Mouse (Mus musculus) adrenal gland, postnatal 0 days (tissue): ENCODE measurements around the gene Cabp2. TPM values are rescaled to one million over a fixed set of nuclear protein-coding genes. Genes with fewer than 3 reads are reported as not detected.

Experiments
- polyA plus RNA-seq: library from polyadenylated mRNA; unstranded; fragments of >200 nt; fragmentation: Nextera tagmentation; extraction: Ambion mirVana; gene quantifications from 2 replicates; pipeline ENCODE4 v1.2.1, GENCODE M21; 2015

Gene Cabp2
- polyA plus RNA-seq, result not detected in 2 replicates

DNA sequence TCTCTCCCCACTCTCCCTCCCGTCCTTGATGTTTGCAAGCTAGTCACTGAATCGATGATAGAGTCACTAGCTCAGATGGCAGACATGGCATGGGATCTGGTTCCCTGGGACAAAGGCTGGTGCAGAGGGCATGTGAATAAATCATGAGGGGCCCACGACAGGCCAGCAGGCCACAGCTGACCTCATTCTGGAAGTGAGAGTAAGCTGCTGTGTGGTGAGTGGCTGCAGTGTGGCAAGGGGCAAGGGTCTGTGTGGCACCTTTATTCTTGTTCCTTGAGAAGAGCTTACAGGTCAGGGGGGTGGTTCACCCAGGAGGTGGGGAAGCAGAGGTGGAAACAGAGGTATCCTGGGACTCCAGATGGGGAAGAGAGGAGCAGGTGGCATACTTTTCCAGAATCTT is at the start of gene Cabp2:
Gene Cabp2, plus strand, starts transcription at position 185 of the 400 bp plus-strand sequence.

DNA sequence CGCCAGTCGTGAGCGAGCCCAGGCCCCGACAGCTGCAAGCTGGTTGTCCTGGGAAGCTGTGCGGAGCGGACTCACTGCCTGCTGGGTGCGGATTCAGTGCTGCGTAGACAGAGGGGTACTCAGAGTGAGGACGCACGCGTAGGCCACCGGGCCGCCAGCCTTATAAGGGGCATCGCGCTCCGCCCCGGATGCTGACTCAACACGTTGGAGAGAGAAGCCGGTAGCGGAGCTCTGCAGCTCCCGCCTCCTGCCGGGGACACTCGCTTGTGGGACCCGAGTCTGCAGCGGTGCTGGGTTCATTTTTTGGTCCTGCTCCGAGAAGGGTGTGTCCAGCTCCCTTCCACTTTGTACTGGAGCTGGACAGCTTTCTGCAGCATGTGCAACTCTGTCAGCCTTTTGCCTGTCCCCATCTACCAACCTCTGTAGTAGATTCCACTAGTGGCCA is 43.6 kb upstream of the Cabp2 start, which contains the start of gene Gstp1:
Gene Gstp1, minus strand, starts transcription at position 198 of the 445 bp plus-strand sequence.

DNA sequence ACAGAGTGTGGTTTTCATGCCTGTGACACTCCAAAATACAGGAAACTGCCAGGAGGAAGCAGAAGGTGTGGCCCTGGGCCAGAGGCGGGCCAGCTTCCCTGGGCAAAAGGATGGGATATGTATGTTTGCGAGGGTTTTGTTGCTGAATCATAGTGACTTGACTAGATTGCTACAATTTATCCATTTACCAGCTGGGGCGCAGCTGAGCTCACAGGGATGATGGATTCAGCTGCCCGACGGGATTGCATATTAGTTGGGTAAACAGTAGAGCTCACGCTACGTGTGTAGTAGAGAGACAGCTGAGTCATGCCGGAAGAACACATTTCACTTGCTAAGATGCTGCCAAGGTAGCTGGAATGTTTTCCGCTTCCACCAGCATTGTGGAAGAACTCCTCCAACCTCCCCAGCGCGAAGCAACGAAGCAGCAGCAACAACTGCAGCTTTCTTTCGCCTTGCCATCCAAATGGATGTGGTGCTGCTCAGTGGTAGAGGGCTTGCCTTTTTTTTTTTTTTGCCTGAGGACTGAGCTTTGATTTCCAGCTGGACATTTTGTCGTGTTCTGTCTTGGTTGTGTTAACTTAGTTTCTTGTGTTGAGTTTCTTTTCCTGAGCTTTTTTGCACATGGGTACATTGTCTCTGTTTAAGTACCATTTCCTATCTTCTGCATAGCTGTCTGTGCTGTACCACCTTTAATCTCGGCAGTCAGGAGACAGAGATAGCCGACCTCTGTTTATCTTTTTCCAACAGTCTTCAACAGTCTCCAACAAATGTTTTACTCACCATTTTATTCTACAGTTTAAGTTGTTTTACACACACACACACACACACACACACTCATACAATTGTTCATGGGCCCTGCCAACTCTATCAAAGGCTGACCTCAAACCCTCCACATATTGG is 35.2 kb upstream of the Cabp2 start, which contains the start of gene Gstp2:
Gene Gstp2, minus strand, starts transcription at position 58 of the 900 bp plus-strand sequence.

DNA sequence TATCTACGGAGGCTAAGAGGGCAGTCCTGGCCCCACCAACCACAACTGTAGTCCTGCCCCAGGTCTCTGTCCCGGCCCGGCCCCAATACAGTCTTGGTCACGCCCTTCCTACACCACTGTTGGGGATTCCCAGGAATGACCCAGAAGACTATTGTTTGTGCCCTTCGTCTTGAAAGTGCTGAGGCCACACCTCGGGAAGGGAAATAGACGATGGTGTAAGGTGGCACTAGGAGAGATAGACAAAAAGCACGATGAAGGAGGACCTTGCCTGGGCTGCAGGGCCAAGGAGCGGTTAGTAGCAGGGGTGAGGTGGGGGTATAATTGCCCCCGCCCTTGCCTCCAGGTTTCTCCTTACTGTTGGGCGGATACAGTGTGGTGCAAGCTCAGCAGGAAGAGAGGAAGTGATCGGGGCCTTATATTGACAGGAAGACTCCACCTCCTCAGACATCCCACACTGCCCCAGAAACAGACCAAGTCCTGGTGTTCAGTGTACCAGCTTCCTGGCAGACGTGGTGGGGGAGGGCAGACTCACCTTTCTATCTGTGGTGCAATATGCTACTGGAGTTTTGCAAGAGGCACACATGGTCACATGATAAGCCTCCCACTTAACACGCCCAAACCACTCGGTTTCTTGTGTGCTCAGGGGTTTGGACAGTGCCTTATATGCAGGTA is 22.2 kb upstream of the Cabp2 start, which contains the start of gene Gstp3:
Gene Gstp3, minus strand, starts transcription at position 501 of the 672 bp plus-strand sequence.

DNA sequence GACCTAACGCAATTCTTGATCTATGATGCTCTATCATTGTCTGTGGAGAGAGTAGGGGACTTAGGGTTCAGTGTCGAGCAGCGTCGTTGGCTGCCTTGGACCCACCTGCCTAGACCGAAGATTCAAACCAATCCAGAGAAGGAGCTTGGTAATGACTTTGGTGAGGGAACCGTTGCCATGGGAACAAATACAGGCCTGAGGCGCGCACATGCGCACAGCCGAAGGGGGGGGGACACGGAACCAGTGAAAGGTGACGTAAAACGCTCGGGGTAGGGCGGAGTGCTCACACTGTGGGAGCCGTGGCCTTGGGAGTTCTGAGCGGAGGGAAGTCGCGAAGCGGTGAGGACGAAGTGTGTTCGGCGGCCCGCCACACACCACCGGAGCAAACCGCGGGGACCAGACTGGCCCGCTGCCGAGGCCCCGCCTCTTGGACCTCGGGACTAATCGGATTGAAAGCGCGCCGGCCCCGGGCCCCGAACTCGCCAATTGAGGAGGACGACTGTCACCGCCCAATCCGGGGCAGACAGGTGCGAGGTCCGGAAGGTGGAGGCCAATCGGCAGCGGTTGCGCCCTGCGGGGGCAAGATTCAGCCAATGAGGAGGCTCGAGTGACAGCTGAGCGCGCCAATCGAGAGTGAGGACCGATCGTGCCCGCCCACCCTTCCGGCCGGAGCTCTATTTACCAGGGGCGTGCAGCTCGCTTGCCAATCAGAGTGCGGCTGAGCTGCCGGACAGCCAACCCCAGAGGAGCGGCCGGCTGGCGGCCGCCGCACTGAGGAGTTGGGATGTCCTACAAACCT is 15.5 kb downstream of the Cabp2 start, which contains the start of gene Cdk2ap2:
Gene Cdk2ap2, plus strand, starts transcription at position 541 of the 799 bp plus-strand sequence.

DNA sequence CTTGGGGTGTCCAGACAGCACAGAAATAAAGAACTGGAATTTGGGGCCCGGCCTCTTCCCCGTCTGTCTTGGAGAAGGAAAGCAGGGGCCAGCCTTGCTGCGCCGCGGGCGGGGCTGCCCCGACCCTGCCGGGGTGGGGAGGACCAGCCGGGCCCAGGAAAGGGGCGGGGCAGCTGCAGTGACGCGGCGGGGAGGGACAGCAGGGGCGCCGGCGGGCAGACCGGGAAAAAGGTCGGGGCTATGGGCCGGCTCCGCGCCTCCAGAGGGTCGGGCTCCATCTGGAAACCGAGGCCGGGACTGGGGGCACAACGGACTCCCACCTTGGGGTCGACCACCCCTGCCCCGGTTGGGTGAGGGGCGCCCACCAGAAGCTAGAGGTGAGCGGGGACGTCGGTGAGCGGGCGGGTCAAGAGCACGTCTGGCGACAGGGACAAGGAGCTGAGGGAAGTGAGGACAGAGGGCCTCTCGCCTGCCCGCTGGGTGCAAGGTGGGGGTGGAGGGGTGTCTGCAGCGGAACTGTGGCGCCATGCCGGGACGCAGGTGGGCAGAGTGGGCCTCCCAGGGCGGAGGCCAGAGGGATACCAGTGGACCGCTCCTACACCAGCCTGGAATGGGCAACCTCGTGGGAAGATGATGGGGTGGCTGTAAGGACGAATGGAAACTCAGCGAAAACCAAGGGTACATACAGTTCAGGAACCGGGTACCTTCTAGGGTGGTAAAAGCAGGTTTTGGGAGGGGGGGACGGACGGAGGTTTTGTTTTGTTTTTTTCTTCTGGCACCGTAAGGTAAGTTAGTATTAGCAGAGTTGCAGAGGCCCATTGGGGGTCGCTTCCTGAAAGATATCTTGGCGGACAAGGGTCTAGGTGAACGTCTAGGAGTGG is 18.7 kb downstream of the Cabp2 start, which contains the start of gene Pitpnm1:
Gene Pitpnm1, plus strand, starts transcription at position 162 of the 881 bp plus-strand sequence.

DNA sequence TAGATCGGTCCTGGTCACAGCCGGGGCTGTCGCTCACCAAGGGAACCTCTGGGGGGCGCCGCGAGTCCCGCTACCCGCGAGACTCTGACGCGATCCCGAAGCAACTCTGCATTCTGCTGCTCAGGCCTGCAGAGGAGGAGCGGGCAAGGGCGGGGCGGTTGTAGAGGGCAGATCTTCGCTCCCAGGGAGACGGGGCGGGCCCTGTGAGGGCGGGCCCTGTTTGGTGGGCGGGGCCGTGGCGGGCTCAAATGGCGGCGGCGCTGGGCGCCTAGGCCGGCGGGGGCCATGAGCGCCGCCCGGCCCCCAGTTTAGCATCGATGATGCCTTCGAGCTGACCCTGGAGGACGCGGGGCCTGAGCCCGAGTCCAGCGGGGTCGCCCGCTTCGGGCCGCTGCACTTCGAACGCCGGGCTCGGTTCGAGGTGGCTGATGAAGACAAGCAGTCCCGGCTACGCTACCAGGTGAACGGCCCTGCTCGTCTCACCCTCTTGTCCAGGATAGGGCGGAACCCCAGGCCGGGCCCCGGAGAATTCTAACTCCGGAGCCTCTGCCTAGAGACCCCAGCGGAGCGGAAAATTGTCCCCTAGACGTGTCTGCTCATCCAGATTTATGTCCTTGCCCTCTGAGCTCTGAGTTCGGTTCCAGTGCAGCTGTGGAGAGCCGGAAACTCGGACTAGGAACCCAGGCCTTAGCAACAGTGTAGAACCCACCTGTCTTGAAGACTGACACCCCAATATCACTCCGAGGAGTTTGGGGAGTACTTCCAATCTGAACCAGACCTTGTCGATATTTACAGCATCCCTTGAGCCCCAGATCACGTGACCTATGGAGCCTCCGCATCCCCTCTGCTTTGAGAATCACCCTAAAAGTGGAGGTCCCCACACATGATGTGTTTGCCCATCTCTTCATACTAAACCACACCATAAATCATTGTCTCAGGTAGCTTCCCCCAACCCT is 44.6 kb downstream of the Cabp2 start, which contains the start of gene Aip:
Gene Aip, minus strand, starts transcription at position 118 of the 956 bp plus-strand sequence.

Other genes starting within 250 kb of the Cabp2 start
- gene Chka, start 229.8 kb upstream of the Cabp2 start, polyA plus RNA-seq, result 22.5 and 45.6 TPM in 2 replicates
- gene Tcirg1, start 174.4 kb upstream of the Cabp2 start, polyA plus RNA-seq, result 25.1 and 40.7 TPM in 2 replicates
- gene Ndufs8, start 168.8 kb upstream of the Cabp2 start, polyA plus RNA-seq, result 485 and 531 TPM in 2 replicates
- gene Aldh3b1, start 151.8 kb upstream of the Cabp2 start, polyA plus RNA-seq, result 81.3 and 172 TPM in 2 replicates
- 35.9 and 57.3 TPM in 2 replicates for gene Unc93b1, start 146.4 kb upstream of the Cabp2 start, polyA plus RNA-seq
- gene Aldh3b3, start 122.9 kb upstream of the Cabp2 start, polyA plus RNA-seq, result 0.09 TPM in 1 of 2 replicates, not detected in the other
- 0.28 and 0.51 TPM in 2 replicates for gene Aldh3b2, start 109.2 kb upstream of the Cabp2 start, polyA plus RNA-seq
- gene Acy3, start 95.0 kb upstream of the Cabp2 start, polyA plus RNA-seq, result 19.0 and 38.9 TPM in 2 replicates
- gene Tbx10, start 88.8 kb upstream of the Cabp2 start, polyA plus RNA-seq, result not detected in 2 replicates
- 47.5 and 51.7 TPM in 2 replicates for gene Nudt8, start 81.0 kb upstream of the Cabp2 start, polyA plus RNA-seq
- 0.63 and 1.1 TPM in 2 replicates for gene Gm49405, start 81.0 kb upstream of the Cabp2 start, polyA plus RNA-seq
- 1.3 and 1.9 TPM in 2 replicates for gene Doc2g, start 78.3 kb upstream of the Cabp2 start, polyA plus RNA-seq
- gene Ndufv1, start 68.8 kb upstream of the Cabp2 start, polyA plus RNA-seq, result 157 and 202 TPM in 2 replicates
- 407 and 489 TPM in 2 replicates for gene Gstp1, start 43.6 kb upstream of the Cabp2 start, polyA plus RNA-seq
- 6.0 and 9.7 TPM in 2 replicates for gene Gstp2, start 35.6 kb upstream of the Cabp2 start, polyA plus RNA-seq
- gene Gstp3, start 22.0 kb upstream of the Cabp2 start, polyA plus RNA-seq, result 3.0 and 3.5 TPM in 2 replicates
- 66.6 and 102 TPM in 2 replicates for gene Cdk2ap2, start 15.6 kb downstream of the Cabp2 start, polyA plus RNA-seq
- gene Pitpnm1, start 18.4 kb downstream of the Cabp2 start, polyA plus RNA-seq, result 12.9 and 14.0 TPM in 2 replicates
- gene Aip, start 44.3 kb downstream of the Cabp2 start, polyA plus RNA-seq, result 78.0 and 102 TPM in 2 replicates
- gene Gpr152, start 58.2 kb downstream of the Cabp2 start, polyA plus RNA-seq, result not detected in 2 replicates
- 0.03 and 0.06 TPM in 2 replicates for gene Cabp4, start 62.5 kb downstream of the Cabp2 start, polyA plus RNA-seq
- 169 and 210 TPM in 2 replicates for gene Coro1b, start 67.0 kb downstream of the Cabp2 start, polyA plus RNA-seq
- 2.5 and 4.9 TPM in 2 replicates for gene Ptprcap, start 72.0 kb downstream of the Cabp2 start, polyA plus RNA-seq
- gene Rps6kb2, start 81.8 kb downstream of the Cabp2 start, polyA plus RNA-seq, result 30.3 and 45.3 TPM in 2 replicates
- gene Carns1, start 93.9 kb downstream of the Cabp2 start, polyA plus RNA-seq, result 3.3 and 4.0 TPM in 2 replicates
- gene Tbc1d10c, start 109.7 kb downstream of the Cabp2 start, polyA plus RNA-seq, result 3.2 and 4.0 TPM in 2 replicates
- 713 and 730 TPM in 2 replicates for gene Ppp1ca, start 110.5 kb downstream of the Cabp2 start, polyA plus RNA-seq
- gene Rad9a, start 120.1 kb downstream of the Cabp2 start, polyA plus RNA-seq, result 11.1 and 14.0 TPM in 2 replicates
- gene Clcf1, start 132.7 kb downstream of the Cabp2 start, polyA plus RNA-seq, result 3.1 and 4.0 TPM in 2 replicates
- not detected in 2 replicates for gene AC109138.7, start 132.8 kb downstream of the Cabp2 start, polyA plus RNA-seq
- 63.7 and 66.1 TPM in 2 replicates for gene Pold4, start 150.3 kb downstream of the Cabp2 start, polyA plus RNA-seq
- 10.8 and 19.7 TPM in 2 replicates for gene Ssh3, start 187.6 kb downstream of the Cabp2 start, polyA plus RNA-seq
- 5.3 and 7.1 TPM in 2 replicates for gene Ankrd13d, start 201.6 kb downstream of the Cabp2 start, polyA plus RNA-seq
- gene Grk2, start 224.6 kb downstream of the Cabp2 start, polyA plus RNA-seq, result 11.0 and 11.6 TPM in 2 replicates